Mouse (Mus musculus) retina, postnatal 1 day (tissue): ENCODE measurements around the gene Srrt.
A peak's percentile ranks its signal among the peaks of the same experiment; 100 is the strongest.

Experiments
- DNase-seq: peaks from one replicate; pipeline ENCODE4 v3.0.0-alpha.2; 2012

Srrt gene

DNA sequence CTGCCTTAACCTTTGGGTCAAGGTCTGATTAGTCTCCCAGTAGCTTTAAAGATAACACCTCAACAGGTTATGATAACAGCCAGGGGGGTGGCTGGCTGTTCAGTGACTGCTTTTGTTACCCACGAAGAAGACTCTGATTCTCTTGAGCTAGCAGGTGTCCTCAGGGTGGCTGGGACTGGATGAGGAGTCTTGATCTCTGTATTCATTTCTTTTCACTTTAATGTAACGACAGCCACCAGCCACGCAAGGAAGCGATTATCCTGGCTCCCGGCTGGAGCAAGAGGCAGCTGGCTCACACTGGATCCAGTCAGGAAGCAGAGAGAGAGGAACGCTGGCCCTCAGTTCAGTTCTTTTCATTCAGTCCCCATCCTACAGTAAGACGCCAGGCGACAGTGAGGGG lies 29.7 kb upstream of the Srrt start:
- DNase-seq = no peak

DNA sequence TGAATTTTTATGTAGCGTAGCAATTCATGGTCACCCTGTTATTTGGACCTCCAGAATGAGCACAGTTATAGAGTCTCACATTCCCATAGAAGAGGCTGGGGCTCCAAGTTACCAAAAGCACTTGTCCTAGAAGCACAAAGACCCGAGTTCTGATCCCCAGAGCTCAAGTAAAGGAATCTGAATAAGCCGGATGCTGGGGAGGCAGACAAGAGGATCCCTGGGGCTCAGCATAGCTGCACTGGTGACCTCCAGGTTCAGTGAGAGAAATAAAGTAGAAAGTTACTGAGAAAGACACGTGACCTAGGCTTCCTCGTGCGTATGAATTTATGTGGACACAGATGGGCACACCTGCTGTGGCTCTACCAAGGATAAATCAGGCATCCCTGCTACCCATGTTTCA lies 27.6 kb upstream of the Srrt start:
- no peak for DNase-seq

DNA sequence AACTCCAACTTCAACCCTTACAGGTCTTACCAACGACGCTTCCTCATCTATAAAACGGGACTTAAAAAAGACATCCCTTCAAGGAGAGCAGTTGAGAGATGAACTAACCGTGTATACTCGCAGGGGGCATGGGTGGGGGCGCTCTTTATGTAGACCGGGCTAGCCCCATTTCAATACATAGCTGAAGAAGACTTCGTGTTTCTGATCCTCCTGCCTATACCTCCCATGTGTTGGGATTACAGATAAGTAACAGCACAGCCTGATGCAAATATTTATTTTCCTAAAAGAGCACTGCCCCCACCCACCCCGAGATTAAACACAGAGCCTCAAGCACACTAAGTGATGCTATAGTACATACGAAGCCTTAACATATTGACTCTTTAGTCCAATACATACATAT lies 26.8 kb upstream of the Srrt start:
- DNase-seq = no peak

DNA sequence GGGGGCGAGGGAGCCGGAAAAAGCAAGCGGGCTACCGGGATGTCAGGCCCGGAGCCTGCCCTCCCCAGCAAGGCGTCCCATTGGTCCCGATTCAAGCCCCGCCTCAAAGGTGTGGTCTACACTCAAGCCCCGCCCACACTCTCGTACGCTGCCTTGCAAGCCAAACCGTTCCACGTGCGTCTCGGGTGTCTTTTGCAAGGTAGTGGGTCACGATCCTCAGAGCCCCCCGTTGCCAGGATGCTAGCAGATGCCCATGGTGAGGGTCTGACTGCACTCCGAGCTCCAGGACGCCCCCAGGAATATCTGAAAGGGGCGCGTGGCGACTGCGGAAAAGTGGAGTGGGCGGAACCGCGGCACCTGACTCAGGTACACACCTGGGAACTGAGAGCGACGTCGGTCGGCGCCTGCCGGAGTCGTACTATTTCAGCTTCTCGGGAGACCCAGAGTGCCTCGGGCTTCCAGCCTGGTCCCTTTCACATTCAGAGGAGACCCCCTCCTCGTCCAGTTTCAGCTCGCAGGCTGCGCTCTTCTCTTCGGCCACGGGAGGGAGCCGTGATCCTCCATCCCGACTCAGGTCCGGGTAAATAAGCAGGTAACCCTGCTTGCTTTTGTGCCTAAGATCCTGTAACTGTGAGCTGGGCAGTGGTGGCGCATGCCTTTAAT lies 26.2 kb upstream of the Srrt start, which contains the start of gene Slc12a9:
TSS of gene Slc12a9 (minus strand) at position 86 of the 663 bp plus-strand sequence.
- peak; percentile 96 for DNase-seq

DNA sequence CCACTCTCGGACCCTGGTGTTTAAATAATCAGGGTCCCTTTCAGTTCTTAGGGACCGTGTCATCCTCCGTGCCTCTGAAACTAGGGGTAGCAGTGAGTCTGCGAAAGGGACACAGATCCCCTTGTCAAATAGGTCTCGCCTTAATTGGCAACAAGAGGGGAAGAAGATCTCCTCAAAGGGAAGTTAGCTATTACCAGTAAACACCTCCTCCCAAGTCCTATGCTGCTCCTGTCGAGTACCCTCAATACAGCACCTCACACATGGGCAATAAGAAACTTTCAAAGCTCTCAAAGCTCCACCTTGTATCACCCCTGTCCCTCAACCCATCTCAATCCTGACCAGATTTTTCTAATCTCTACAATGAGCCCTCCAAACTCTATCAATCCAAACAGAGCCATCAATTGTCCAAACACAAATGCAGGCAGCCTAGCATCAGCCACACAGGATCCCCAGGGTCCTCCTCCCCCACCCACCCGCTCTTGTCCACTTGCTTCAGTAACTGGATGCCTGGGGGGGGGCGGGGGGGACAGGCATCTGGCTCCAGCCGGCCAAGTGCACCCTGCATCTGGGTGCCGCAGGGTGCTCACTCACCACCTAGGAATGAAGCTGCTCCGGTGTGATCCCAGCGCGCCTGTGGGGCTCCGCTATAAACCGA lies 25.5 kb upstream of the Srrt start:
- no peak for DNase-seq

DNA sequence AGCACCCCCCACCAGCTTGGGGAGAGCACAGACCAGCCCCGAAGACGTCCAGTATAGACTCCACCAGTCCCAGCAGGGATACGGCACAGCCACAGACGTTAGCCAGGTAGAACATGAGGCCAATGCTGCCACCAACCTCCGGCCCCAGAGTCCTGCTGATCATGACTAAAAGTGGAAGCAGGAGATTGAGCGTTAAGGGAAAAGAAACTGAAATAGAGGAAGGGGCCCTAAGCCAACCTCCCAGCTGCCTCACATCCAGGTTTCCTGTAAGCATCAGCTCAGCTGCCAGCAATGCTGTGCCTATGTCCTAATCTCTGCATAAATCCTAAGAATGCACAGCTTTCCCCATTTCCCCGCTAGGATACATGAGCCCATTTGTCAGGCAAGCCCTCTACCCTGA lies 23.4 kb upstream of the Srrt start:
- DNase-seq = no peak

DNA sequence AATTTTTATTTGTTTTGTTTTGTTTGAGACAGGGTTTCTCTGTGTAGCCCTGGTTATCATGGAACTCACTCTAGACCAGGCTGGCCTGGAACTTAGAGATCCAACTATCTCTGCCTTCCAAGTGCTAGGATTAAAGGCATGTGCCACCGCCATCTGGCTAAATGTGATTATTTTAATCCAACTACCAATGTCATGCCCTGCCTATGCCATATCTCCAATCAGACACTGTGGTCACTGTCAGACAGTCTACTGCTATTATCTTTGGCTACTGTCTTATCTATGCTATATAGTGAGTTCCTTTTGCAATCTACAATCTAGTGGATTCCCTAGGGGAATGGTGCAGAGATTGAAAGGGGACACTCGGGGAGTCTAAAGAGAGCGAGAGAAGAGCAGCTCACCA lies 13.5 kb upstream of the Srrt start:
- no peak for DNase-seq

DNA sequence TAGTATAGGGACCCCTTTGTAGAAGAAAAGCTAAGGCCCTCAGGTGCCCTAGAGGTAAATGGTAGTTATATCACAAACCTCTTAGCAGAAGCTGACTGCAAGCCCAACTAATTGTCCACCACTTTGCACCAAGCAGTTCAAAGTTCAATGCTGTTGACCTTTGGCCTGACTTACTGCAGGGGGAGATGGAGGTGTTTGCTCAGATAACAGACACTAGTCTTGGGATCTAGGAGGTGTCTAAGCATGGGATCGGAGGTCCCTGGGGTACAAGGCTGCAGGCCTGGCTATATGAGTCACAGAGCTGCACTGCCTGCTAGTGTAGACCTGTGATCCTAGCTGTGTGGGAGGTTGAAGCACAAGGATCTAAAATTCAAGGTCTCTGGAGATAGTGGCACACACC lies 11.1 kb upstream of the Srrt start:
- DNase-seq = no peak

DNA sequence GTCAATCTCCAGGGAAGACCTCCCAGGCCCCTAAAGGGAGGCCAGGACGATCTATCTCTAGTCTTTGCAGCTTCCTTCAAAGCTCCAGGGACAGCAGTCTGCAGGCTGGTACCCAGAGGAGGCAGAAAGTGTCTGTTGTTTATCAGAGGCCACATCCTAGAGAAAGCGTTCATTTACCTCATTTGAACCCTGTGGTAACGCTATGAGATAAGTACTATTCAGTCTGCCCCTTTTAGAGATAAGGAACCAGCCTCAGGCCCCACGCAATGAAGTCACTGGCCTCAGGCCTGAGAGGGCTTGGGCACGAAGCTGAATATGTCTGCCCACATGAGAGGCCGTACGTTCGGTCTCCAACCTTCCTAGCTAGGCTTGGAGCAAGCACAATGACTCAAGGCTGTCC lies 9.9 kb upstream of the Srrt start:
- no peak for DNase-seq

DNA sequence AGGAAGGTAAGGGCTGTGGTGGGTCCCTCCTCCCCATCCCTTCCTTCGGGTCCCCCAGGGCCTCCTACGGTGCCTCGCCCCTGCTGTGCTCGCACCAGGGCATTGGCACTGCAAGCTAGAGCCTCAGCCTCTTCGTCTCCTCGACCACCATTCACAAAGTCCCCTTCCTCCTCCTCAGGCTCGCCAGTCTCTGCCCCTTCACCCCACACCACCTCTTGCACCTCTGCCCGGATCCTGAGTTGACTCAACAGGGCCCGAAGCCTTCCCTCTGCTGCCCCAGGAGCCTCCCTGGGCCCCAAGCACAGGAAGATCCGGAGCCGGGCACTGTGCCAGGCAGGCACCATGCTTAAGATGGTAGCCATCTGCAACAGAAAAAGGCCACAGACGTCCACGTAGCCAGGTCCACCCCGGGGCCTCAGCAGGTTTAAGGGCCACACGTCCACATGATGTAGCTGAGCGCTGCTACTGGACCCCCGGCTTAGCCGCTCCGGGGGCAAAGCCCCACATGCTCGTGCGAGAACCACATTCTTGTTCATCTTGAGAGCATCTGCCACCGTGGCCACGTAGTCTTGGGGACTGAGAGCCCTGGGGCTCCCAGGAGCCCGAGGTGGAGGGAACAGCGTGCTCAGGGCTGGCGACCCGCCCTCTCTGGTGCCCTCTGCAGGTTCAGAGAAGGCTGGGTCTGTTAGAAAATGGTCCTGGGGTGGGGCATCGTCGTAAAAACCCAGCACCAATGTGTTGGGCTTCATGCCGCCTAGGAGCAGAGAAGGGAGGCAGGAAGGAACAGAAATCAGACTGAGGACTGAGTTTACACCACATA lies 7.8 kb upstream of the Srrt start:
- peak; percentile 56 for DNase-seq

DNA sequence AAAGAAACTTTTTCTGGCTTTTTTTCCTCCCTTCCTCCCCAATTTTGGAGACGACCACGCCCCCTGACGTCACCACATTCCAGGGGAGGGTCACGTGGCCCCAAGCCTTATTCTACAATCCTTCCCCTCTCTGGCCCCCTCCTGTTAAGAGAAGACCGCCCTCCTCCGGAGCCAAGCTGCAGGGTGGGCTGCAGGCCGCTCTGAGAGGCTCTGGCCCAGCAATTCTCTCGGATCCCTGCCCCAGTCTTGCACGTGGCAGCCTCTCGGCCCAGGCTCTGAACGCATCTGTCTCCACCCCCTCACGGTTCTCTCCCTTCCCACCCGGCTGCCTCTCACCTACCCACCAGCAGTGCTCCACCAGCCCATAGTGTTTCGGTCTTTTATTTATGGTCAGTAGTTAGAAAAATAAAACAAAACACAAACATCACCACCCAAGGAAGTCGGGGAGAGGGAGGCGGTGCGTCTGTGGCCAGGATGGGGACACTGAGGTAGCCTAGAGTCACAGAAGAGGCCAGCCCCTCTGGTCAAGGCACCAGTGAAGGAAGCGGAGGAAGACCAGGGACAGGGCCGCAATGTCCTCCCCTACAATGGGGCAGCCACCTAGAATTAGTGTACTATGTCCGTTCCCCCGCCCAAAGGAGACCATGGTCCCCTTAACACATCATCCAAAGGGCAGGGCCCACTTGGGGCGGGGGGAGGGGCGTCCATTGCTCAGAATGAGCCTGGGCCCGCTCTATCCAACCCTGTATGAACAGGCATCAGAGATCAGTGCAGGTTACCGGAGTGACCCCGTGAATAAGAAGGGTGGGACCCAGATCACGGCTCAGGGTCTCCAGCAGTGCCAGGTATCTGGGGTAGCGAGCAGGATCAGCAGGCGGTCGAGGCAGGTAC lies 7.0 kb upstream of the Srrt start, which contains the start of gene Trip6:
TSS of gene Trip6 (minus strand) at position 212 of the 891 bp plus-strand sequence.
- peak; percentile 90 for DNase-seq

DNA sequence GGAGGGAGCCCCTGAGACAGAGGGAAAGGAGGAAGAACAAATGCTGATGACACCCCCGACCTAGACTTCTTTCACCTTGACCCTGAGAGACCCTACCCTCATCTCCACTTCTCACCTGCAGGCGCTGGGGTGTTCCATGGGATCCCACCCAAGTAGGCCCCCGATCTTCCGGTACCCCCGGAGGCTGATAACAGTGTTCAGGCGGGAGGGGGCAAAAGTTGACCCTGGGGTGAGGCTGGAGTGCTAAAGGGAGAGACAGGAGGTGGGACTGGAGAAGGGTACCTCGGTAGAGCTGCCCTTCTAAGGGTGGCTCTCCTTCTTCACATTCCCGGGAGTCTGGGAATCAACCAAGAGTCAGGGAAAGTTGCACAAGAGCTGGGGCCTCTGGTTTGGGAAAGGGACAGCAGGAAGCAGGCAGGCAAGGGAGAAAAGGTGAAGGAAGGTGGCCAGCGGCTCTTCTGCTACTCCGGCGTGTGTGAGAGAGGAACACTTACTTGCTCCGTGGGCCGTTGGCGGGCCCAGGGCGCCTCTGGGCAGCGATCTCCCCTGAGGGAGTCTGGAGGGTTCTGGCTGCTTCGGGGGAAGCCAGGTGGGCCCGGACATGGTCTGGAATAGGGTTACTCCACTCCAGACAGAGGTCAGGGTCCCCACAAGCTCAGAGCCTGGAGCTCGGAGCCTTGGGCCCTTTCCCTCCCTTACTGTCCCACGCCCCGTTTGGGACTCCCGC lies 6.2 kb upstream of the Srrt start:
- DNase-seq = no peak

DNA sequence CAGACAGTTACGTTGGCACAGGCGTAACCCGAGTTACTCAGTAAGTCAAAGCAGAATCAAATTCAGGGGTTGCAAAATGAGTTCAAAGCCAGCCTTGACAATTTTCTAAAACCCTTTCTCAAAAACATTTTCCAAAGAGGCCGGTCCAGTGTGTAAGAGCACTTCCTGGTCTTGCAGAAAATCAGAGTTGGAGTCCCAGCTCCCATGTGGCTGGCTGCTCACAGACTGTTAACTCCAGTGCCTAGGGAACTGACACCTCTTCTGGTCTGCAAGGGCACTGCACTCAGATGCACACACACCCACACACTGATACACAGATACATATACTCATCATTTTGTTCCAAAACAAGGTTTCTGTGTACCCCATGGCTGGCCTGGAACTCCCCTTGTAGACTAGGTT lies 882 bp upstream of the Srrt start:
- DNase-seq = no peak

DNA sequence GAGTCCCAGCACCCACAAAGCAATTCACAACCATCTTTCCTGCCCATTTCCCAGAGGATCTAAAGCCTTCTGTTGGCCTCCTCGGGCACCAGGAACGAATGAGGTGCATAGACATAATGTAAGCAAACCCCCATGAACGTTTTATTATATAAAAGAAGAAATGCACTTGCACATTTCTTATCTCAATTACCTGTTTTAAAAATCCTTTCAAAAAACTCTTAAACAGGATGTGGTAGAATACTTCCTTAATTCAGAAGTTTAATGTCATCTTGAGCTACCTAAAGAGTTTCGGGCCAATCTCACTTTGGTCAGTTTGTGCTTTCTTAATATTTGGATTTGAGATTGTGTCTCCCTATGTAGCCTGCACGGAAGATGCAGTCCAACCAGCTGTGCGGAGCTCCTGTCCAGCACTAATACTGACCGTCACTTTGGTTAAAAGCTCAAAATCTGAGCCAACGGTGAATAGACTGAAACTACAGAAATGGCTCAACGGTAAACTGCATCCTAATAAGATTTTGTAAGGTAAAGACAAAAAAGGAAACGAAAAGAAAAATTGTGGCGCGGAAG lies 952 bp downstream of the Srrt start:
- peak; percentile 13 for DNase-seq

DNA sequence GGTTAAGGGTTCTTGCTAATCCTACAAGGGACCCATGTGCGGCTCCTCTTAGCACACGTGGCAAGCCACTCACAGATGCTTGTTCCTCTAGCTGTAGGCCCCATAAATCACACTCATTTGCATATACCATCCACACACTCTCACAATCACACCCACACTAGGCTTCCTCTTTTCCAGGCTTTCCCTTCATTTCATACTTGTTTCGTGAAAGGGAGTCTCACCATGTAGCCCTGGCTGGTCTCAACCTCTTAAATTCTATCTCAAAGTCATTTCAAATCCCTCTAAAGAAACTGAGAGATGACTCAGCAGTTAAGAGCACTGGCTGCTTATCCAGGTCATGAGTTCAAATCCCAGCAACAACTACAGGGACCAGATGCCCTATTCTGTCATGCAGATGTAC lies 1.7 kb downstream of the Srrt start:
- DNase-seq = no peak

DNA sequence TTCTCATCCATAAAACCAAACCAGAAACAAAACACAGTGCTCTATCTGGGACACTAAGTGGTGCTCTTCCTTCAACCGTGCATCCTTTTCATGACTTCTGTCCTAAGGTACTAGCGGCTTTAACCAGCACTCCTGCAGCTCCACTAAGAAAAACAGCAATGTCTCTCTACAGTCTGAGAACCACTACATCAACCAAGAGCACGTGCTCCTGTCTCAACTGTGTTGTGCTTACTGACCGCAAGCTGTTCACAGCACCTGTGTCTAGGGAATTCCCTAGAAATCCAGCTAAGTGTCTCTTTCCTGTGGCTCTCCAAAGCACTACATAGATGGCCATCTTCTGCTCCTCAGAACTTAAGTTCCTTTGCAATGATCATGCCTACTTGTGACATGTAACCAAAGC lies 2.7 kb downstream of the Srrt start:
- DNase-seq = no peak

DNA sequence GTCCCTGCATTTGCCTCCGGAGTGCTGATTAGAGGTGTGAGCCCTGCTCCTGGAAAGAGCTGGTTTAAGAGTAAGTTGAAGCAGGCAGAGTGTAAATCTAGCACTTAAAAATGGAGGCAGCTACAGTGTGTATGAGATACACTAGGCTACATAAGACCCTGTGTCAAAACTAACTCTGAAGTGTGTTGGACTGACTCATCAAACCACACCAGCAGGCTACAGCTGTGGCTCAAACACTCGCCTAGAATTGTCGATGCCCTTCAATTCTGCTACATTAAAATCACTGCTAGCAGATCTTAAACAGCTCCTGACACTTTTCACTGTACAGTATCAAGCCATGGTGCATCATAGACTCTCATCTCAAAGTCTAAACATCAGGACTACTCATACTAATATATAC lies 3.3 kb downstream of the Srrt start:
- DNase-seq = no peak

DNA sequence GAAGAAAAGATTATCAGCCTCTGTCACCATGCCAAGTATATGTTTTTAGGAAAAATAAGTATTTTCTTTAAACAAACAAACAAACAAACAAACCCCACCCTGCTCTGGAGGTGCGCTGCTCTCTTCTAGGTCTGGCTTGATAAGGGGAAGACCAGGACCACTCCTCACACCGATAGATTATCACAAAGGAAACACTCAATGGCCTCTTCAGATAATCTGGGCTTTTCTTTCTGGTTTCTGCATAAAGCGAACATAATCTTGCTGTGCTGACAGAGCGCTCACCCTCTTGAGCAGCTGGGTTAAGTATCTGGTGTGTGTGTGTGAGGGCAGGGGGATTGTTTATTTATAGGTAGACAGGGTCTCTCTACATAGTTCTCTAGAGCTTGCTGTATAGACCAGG lies 3.9 kb downstream of the Srrt start:
- DNase-seq = no peak

DNA sequence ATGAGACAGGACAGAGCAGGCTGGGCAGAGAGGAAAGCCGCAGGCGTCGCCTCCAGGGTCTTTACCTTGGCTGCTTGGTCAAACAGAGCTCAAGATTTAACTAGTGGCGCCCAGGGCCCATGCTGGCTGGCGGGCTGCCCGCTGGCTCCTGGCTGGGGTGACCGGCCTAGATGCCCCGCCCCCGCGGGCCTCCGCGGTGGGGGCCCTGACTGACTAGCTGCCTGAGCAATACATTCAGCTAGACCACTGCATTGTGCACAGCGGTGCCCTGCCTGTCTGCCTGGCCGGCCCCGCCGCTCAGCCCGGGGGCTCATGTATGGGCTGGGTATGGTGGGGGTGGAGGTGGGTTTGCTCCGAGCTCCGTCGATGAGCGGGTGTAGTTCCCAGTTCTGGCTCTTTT lies 6.2 kb downstream of the Srrt start:
- DNase-seq = no peak

DNA sequence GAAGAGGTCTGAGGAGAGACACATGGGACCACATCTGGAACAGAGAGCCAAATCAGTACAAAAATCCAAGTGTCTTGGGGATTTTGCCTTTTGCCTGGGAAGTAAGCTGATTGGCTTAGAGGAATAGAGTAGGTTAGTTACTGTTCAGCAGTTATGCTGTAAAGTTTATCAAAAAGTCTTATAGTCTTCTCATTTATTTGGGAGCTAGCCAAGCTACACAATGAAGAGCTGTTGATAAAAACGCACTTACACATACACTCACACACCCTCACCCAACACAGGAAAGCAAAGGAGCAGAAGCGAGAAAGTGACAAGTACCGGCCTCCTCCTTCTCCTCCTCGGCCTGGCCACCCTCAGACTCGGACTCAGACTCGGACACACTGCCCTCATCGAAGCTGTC lies 8.2 kb downstream of the Srrt start:
- no peak for DNase-seq

DNA sequence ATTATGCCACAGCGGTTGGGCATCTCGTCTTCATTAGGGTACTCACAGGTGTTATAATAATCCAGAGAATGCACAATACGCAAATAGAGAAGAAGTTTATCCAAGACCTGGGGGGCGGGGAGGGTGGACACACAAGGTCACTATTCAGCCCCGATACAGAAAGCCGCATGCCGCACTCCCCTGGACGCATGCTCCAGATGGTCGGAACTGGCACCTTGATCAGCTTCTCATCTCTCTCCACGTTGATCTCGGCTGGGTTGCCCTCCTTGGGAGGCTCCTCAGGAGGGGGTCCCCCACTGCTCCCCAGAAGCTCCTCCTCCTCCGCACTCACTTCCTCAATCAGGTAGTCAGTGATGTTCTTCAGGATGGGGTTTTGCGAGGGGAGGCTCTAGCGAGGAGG lies 10.3 kb downstream of the Srrt start:
- DNase-seq = no peak

DNA sequence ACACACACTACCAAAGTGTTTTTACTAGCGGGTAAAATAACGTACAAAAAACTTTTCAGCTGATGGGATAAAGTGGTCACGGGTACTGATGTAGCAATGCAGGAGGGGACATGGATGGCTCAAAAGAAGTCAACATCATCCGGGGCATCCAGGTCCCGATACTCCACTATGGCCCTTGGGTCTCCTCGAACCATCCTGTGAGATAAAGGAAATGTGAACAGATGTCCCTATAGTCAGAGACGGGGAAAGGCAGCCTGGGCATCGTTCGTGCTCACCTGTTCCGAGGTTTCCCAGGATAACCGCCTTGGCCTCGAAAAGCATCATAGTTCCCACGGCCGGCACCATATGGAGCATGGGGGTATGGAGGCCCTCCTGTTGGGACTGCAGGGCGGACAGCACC lies 11.8 kb downstream of the Srrt start:
- DNase-seq = no peak
